Mouse (Mus musculus) testis, postnatal 14 days (tissue): ENCODE results near the gene Zfand3.

Source experiments
- DNase-seq: peaks from one replicate; pipeline ENCODE4 v3.0.0; 2021; ENCODE audit warnings: low spot score

The Zfand3 gene

DNA sequence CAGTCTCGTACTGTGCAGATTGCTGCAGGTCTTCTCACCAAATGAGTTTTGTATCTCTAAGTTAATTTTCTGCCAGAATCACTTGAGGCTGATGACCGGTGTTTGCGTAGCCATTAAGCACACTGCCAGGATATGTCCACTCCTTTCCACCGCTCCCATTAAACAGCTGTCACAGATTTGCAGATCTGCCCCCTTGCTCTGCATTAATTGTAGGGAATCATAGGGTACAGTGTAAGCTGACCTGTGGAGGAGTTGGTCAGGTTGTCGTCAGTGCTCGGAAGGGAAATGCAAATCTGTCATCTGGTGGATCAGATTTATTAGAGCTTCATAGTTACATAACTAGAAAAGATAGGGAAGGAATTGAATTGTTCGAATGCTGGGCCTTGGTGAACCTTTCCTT is 106.1 kb downstream of the Zfand3 start:
- DNase-seq, result no peak

GRCm38 (mm10) chr17:30111556-30111955 is 107.0 kb downstream of the Zfand3 start:
- DNase-seq, result no peak

- DNase-seq, result no peak
Observed at GRCm38 (mm10) chr17:30112080-30112479, 107.5 kb downstream of the Zfand3 start.

- no peak for DNase-seq
Observed at GRCm38 (mm10) chr17:30112555-30113305, 108.2 kb downstream of the Zfand3 start.

DNA sequence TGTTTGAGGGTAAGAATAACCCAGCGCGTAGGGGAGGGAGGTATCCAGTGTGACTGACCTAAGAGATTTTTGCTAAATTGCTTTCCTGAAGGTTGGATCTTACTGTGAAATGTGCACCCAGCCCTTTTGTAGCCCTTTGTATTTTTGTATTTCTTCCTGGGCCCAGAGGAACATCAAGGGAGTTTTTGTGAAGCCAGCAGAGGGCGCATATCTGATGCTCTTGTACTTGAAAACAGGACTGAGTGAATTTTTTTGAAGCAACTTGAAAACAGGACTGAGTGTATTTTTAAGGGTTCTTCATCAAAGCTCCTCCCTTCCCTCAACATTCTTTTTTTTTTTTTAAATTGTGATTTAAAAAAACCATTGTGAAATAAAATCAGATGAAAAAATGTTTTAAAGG is 110.2 kb downstream of the Zfand3 start:
- DNase-seq, result no peak

GRCm38 (mm10) chr17:30116226-30116625 is 111.7 kb downstream of the Zfand3 start:
- no peak for DNase-seq

DNA sequence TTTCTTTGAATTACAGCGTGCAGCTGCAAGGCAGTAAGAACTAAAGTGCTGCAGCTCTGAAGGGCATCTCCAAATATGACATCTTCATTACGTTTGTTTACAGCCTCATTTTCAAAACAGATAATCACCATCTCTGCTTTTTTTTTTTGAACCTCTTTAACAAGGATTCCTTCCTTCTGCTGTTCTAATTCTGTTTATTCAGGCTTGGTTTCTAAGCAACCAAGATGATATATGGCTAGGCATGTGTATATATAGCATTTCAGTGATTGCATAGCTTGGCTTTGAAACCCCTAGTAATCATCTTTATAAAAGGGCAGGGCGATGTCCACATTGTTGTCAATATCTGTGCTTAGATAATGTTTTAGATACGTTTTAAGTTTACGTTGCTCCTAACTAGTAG is 113.5 kb downstream of the Zfand3 start:
- DNase-seq, result no peak

DNA sequence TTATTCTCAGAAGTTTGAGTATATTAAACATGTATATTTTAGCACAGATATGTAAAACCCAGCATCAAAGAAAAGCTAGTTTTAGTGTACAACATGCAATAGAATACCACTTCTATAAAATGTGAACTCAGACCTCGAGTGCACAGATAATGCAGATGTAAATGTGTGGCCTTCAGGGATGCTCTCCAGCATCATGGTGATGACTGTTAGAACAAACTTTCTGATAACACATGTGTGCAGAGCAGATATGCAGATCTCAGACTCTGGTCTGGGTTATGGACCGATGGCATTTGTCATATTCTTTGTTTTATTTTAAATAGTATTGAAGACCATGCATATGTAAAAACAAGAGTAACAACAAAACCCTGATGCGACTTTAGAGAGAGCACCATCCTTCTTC is 117.7 kb downstream of the Zfand3 start:
- DNase-seq, result no peak

DNA sequence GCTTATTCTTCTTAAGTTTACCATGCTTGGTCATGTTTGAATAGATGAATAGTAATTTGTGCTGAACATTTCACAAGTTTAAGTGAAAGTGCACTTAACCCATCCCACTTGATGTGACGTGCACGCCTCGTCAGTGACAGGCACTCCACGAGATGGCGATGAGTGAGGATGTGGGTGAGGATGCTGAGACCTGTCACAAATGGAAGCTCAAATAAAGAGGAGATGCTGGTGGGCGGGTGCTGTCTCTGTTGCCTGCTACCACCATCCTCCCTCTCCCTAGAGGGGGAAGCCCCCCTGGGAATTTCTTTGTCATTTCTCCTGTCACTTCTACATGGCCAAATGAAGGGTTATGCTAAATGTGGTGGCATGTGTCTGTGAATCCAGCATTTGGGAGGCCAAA is 123.9 kb downstream of the Zfand3 start:
- no peak for DNase-seq

DNA sequence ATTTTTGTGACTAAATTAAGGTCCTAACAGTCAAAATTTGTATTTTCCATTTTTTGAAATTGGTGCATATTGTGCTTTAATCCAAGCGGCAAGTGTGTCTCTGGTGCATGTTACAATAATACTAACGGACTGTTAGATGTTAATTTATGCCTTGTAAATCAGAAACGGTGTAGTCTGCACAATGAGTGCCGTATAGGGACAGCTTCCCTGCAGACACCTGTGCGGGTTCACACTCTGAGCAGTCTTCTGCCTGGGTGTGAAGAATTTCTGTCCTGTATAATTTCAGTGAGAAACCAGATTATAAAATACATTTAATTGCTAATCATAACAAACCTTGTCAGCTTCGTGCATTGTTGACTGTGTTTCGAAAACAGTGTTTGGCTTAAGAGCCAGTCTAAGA is 124.7 kb downstream of the Zfand3 start:
- DNase-seq, result no peak

DNA sequence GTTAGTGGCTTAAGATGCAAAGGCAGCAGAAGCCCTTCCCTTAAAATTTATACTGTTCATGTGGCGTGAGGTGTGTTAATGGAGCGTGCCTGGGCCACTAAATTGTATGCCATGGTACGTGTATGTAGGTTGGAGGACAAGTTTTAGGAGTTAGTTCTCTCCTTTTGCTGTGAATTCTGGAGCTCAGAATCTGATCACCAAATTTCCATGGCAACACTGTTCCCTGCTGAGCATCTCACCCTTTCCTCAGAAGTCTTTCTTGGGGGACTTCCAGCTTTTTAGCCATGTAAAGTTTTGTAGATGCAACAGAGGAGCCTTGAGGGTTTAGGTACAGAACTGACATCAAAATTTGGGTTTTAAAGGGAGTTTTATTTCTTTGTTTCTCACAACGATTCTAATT is 125.8 kb downstream of the Zfand3 start:
- DNase-seq, result no peak

DNA sequence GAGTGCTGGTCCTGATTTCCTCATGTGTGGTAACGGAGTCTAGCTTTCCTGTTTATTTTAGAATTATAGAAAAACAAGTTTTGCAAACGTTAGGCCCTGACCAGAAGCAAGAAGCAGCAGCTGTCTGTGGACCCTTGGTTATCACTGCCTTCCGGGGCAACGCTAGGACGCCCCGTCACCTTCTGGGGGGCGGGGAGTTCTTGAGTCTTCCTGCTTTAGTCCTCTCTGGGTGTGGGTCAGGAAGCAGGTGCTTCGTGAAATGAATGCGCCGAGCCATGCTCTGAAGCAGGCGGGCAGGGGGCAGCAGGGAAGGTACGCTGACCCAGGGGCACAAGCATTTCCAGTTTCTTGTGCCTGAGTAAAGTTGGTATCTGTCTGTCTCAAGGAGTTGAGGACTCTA is 129.1 kb downstream of the Zfand3 start:
- DNase-seq, result no peak

GRCm38 (mm10) chr17:30134955-30135735 is 130.6 kb downstream of the Zfand3 start:
- no peak for DNase-seq

DNA sequence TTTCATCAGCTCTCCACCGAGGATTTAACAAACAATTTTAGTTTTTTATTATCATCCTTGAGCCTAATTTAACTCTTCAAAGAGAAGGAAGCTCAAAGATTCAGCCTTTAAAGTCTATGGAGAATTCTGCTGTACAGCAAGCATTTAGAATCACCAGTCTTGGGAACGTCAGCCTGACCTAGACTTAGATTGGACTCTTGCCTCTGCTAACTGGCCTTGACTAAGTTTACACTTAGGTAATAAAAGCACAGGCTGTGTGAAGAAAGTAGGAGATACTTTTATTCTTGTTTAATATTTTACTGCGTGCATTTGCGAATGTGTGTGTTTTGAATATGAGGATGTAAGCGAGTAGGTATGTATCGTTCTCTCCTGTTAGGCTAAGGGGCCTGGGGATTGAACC is 131.4 kb downstream of the Zfand3 start:
- no peak for DNase-seq

DNA sequence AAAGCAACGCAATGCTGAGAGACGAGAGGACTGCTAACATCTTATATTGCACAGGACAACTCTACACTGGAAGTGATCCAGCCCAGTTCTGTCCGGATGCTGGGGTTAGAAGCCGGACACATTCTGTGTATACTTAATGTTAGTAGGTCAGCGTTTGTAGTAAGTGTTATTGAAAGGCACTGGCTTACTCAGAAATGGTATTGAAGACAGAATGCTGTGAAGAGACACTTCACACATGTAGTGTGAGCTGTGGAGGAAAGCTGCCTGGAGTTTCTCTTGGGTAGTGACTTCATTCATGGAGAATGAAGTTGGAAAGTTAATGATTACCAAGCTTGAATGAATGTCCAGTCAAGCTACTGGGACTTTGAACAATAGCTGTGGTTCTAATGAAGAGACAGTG is 132.2 kb downstream of the Zfand3 start:
- DNase-seq, result no peak

DNA sequence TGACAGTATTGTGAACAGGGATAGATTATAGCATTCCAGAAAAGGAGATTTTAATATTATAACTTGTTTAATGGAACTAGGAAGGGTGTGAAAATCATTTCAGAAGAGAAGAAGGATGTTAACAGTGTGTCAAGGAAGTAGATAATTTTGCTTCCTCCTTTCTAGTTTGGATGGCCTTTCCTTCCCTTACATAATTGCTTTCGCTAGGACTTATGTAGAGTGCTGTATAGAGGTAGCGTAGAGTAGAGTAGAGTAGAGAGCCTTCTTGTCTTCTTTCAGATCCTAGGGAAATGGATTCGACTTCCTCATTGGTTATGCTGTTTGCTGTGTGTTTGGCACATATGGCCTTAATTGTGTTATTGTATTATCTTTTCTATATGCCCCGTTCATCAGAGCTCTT is 132.6 kb downstream of the Zfand3 start:
- no peak for DNase-seq

- DNase-seq, result no peak
Observed at GRCm38 (mm10) chr17:30144114-30144513, 139.6 kb downstream of the Zfand3 start.

DNA sequence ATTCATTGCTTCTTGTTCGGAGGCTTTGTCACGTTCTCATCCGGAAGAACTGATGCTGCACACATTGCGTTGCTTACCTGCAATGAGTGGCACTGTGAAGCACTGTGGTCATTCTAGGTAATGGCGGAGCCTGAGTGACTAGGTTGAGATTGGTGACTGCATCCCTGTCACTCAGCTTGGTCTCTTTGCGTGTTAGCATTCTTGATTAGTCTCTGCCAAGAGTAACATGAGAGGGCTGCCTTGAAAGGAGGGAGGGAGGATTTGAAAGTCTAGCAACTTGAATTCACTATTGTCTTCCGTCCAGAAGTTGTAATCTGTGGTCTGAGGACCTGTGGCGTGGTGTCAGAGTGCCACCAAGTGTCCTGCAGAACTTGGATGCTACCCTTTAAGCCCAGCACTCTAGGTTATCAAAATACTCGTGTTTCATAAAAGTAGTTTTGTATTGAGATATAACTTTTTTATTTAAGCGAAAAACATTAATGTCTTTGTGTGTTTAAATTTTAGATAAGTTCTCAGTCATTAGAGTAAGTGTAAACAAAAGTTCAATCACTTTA is 141.1 kb downstream of the Zfand3 start:
- no peak for DNase-seq

- no peak for DNase-seq
Observed at GRCm38 (mm10) chr17:30146555-30146954, 142.0 kb downstream of the Zfand3 start.

- DNase-seq, result no peak
Observed at GRCm38 (mm10) chr17:30147897-30148296, 143.4 kb downstream of the Zfand3 start.

DNA sequence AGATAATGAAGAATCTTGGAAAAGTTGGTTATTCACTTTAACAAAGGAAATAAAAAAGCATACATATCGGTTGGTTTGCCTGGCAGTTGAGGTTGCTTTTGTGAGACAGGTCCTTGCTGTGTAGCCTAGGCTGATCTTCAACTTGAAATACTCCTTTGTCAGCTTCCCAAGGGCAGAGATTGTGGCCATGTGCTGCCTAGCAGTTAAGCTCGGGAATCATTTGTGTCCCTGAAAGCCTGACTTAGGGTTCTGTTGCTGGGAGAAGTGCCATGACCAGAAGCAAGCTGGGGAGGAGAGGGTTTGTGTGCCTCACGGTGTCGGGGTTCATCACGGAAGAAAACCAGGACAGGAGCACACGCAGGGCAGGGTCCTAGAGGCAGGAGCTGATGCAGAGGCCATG is 143.8 kb downstream of the Zfand3 start:
- no peak for DNase-seq

GRCm38 (mm10) chr17:30149911-30150310 is 145.4 kb downstream of the Zfand3 start:
- no peak for DNase-seq

DNA sequence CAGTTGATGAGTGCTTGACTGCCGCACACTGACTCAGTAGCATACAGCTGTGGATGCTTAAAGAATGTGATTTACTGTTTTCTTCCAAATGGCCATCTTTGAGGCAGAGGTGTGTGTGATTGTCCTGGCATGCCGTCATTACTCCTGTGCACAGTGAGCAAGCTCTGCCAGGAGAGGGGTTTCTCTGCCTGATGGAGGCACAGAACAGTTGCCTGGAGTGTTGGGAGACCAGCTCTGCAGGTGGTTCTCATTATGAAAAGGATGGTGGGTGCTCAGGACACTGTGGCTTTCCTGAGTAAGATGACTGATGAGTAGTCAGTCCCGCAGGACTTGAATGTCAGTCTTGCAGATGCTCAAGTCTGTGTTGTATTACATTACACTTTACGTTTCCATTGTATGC is 149.6 kb downstream of the Zfand3 start:
- DNase-seq, result no peak
